Mouse (Mus musculus) embryonic fibroblast, embryonic 13.5 days (primary cell): ENCODE measurements around the gene Ankrd13a.
"Not testable (repeated sequence)": the region's sequence is repeated elsewhere in the genome, so short reads cannot be mapped to it uniquely, and the experiment has no call there.

Source experiments
- CTCF ChIP-seq: IDR thresholded peaks from 2 replicates; pipeline ENCODE4 v1.5.1; 2011; ENCODE audit warnings: mild to moderate bottlenecking, control low read depth, low read length, moderate library complexity, borderline replicate concordance; ENCODE audit not compliant: insufficient read depth
- POLR2A ChIP-seq: IDR thresholded peaks from 2 replicates; pipeline ENCODE4 v1.6.1; 2011; ENCODE audit warnings: low read depth, mild to moderate bottlenecking, control low read depth, low read length, moderate library complexity

- TF ChIP-seq POLR2A, CTCF: not testable (repeated sequence)
Measured at GRCm38 (mm10) chr5:114844371-114844770, 69.9 kb downstream of the Ankrd13a start.
